Mouse (Mus musculus): ENCODE results near the gene Rad9b. TPM values are rescaled to one million over a fixed set of nuclear protein-coding genes. Genes with fewer than 3 reads are reported as not detected.

The Rad9b gene
- polyA plus RNA-seq, 1 experiment from 2014 or later: 13.1 TPM

DNA sequence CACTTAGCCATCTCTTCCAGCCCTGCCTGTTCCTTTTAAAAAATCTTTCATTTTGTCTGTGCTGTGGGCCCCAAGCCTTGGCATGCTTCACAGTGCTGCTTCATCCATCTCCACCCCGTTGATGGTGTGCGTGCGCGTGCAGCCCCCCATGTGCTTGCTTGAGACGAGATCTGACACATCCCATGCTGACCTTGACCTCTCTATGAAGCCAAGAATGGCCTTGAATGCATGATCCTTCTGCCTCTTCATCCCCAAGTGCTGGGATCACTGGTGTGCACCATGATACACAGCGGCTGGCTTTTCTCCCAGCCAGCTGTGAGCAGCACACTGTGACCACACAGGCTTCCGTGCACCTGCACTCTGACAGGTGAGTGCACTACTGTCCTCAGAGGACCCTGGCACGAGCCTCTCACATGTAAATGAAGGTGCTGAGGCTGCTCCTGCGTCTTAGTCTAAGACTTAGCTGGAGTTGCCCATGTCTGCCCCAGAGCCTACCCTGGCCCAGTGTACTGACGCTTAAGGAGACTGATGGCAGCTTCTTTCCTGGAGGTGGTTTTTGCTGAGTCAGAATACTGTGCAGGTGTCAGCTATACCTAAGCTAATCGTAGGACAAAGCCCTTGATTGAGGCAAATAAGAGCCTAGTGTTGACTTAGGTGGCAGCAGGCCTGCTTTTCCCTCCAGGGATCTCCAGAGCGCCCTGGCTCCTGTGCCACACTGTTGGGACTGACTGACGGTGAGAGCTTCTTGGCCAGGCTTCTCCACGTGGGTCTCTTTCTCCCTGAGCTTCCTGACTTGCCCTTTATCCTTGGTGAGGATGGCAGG, 58.7 kb downstream of the Rad9b start:
- no peaks in the 10 kb centered on the region for H3K9me3 ChIP-seq (replicated peaks; ENCODE audit: control insufficient read depth, low read length)
- ATAC-seq (no peak), DNase-seq (ENCODE audit: low spot score) (no peak)
- WGBS: 77% methylated on average over 14 of the region's 14 CpGs
- H3K4me2 ChIP-seq (ENCODE audit: low read length): no peak overlapping the region
- peaks cover 8% of the 10 kb centered on the region; the same call in 1 of the 2 replicates for H3K4me1 ChIP-seq (ENCODE audit: control insufficient read depth, insufficient read depth, low read length)
- no peak overlapping the region for H3K4me3 ChIP-seq (ENCODE audit: low read depth, low read length)
- no peak overlapping the region for H3K27ac ChIP-seq (ENCODE audit: low read depth, low read length)
- no peak overlapping the region for H3K9ac ChIP-seq (ENCODE audit: low read length)
- no peaks in the 10 kb centered on the region for H3K27me3 ChIP-seq (replicated peaks; ENCODE audit: control insufficient read depth, insufficient read depth, low read length)
- H3K36me3 ChIP-seq (ENCODE audit: control insufficient read depth, insufficient read depth, low read length): no peaks in the 10 kb centered on the region

DNA sequence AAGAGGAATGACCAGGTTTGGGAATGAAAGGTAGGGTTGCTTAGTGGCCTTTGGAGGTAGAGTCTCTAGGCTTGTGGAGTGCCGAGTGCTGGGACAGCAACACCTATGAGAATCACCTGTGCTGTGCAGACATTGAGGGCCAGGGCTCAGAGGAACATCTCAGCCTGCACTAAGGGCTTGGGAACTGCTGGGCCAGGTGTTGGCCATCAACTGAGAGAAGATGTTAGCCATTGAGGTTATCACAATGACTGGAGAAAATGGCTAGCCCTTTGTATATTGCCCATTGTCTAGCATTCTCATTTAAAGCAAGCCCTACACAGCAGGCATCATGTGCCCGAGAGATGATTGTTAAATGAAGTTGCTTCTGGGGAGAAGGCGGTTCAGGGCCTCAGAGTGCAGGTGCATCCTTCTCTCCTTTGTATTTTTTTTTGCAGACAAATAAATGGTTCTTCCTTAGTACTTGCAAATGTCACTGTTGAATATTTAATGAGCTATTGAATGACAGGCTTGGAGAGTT, 59.8 kb downstream of the Rad9b start:
- Histone ChIP-seq H3K27me3 (replicated peaks; ENCODE audit: control insufficient read depth, insufficient read depth, low read length) (no peaks in the 10 kb centered on the region), H3K4me2 (ENCODE audit: low read length) (no peak overlapping the region), H3K4me3 (ENCODE audit: low read depth, low read length) (no peak overlapping the region), H3K9me3 (replicated peaks; ENCODE audit: control insufficient read depth, low read length) (no peaks in the 10 kb centered on the region), H3K27ac (ENCODE audit: low read depth, low read length) (peak overlapping the region; percentile 40; the same call in 1 of the 2 replicates), H3K9ac (ENCODE audit: low read length) (no peak overlapping the region), H3K36me3 (ENCODE audit: control insufficient read depth, insufficient read depth, low read length) (no peaks in the 10 kb centered on the region), H3K4me1 (ENCODE audit: control insufficient read depth, insufficient read depth, low read length) (peaks cover 8% of the 10 kb centered on the region; the same call in 1 of the 2 replicates)
- ATAC-seq: no peak
- DNase-seq (ENCODE audit: low spot score): no peak
- WGBS: 48% methylated on average over 3 of the region's 3 CpGs

DNA sequence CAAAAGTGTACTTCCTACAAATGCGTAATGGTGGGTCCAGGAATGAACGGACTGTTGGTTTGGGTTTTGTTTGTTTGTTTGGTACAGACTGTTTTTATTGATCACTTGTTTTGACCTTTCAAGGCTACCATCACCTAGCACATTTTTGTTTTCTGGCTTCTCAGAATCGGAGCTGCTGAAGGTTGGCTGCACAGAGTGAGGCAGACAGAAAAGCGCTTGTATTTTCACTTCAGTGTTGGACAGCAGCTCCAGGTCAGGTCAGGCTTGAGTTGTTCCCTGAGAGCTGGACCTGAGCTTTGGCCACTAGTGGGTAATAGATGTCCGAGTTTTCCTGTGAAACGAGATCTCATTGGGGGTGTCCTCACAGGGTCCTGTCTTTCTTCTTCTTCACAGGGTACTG, 60.9 kb downstream of the Rad9b start:
- Histone ChIP-seq H3K27me3 (replicated peaks; ENCODE audit: control insufficient read depth, insufficient read depth, low read length) (no peaks in the 10 kb centered on the region), H3K4me1 (ENCODE audit: control insufficient read depth, insufficient read depth, low read length) (peaks cover 8% of the 10 kb centered on the region; the same call in 1 of the 2 replicates), H3K9ac (ENCODE audit: low read length) (no peak overlapping the region), H3K4me3 (ENCODE audit: low read depth, low read length) (no peak overlapping the region), H3K9me3 (replicated peaks; ENCODE audit: control insufficient read depth, low read length) (no peaks in the 10 kb centered on the region), H3K4me2 (ENCODE audit: low read length) (no peak overlapping the region), H3K36me3 (ENCODE audit: control insufficient read depth, insufficient read depth, low read length) (peaks cover 2% of the 10 kb centered on the region; the same call in 1 of the 2 replicates), H3K27ac (ENCODE audit: low read depth, low read length) (no peak overlapping the region)
- ATAC-seq: no peak
- 85% methylated on average over 6 of the region's 6 CpGs for WGBS
- no peak for DNase-seq (ENCODE audit: low spot score)

DNA sequence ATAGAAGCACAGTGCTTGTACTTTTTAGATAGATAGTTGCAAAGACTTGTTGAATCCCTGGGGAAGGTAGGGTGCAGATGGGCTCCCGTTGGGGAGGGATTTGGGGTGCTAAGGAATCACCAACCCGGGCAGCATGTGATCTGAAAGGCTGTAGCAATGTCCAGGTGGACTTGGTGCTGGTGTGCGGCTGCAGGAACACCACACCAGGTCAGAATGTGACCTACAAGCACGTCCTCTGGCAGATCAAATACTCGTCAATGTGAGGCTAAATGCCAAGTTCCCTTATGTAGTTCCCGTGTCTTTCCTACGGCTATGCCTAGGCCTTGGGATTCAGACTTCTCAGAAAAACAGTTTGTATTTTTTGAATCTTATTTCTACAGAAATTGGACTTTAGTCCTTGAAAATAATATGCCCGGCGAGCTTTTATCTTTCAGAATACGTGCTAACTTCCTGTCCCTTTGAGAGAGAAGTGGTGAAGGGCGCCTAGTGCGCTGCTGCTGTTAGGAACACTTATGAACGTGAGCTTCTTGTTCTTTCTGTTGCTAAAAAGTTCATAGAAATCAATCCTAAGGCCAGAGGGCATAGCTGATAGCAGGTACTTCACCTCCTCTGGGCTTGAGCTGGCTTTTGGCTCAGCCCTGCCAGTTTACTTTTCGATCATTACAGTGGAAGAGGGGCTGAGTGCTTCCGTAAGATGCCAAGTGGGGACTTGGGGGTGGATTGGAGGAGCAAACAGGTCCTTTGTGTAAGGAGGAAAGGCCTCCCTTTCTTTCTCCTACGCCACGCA, 62.3 kb downstream of the Rad9b start:
- Histone ChIP-seq H3K27ac (ENCODE audit: low read depth, low read length) (no peak overlapping the region), H3K4me1 (ENCODE audit: control insufficient read depth, insufficient read depth, low read length) (peaks cover 8% of the 10 kb centered on the region; the same call in 1 of the 2 replicates), H3K4me2 (ENCODE audit: low read length) (no peak overlapping the region), H3K27me3 (replicated peaks; ENCODE audit: control insufficient read depth, insufficient read depth, low read length) (no peaks in the 10 kb centered on the region), H3K9ac (ENCODE audit: low read length) (no peak overlapping the region), H3K4me3 (ENCODE audit: low read depth, low read length) (no peak overlapping the region), H3K36me3 (ENCODE audit: control insufficient read depth, insufficient read depth, low read length) (peaks cover 7% of the 10 kb centered on the region; the same call in 1 of the 2 replicates), H3K9me3 (replicated peaks; ENCODE audit: control insufficient read depth, low read length) (no peaks in the 10 kb centered on the region)
- ATAC-seq: no peak
- 73% methylated on average over 17 of the region's 17 CpGs for WGBS
- DNase-seq (ENCODE audit: low spot score): no peak

DNA sequence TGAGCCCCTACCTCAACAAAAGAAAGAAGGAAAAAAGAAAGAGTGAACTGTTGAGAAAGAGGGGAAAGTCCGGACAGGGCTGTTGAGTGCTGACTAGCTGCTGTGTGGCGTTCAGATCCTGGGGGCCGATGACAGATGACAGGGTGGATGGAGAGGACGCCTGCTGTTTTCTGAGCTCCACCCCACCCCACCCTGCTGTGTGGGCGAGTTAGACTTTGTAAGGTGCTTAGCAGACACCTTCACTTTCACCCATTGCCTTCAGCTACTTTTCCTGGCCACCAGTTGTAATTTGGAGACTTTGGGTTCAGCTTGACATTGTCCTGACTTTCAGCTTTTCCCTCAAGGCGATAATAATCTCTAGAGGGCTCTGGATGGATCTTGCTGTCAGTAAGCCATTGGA, 62.9 kb downstream of the Rad9b start:
- no peak overlapping the region for H3K4me3 ChIP-seq (ENCODE audit: low read depth, low read length)
- WGBS: 67% methylated on average over 6 of the region's 6 CpGs
- no peaks in the 10 kb centered on the region for H3K27me3 ChIP-seq (replicated peaks; ENCODE audit: control insufficient read depth, insufficient read depth, low read length)
- peaks cover 10% of the 10 kb centered on the region; the same call in 1 of the 2 replicates for H3K4me1 ChIP-seq (ENCODE audit: control insufficient read depth, insufficient read depth, low read length)
- ATAC-seq (no peak), DNase-seq (ENCODE audit: low spot score) (no peak)
- H3K9ac ChIP-seq (ENCODE audit: low read length): no peak overlapping the region
- H3K27ac ChIP-seq (ENCODE audit: low read depth, low read length): no peak overlapping the region
- peaks cover 7% of the 10 kb centered on the region; the same call in 1 of the 2 replicates for H3K36me3 ChIP-seq (ENCODE audit: control insufficient read depth, insufficient read depth, low read length)
- no peaks in the 10 kb centered on the region for H3K9me3 ChIP-seq (replicated peaks; ENCODE audit: control insufficient read depth, low read length)
- H3K4me2 ChIP-seq (ENCODE audit: low read length): no peak overlapping the region

DNA sequence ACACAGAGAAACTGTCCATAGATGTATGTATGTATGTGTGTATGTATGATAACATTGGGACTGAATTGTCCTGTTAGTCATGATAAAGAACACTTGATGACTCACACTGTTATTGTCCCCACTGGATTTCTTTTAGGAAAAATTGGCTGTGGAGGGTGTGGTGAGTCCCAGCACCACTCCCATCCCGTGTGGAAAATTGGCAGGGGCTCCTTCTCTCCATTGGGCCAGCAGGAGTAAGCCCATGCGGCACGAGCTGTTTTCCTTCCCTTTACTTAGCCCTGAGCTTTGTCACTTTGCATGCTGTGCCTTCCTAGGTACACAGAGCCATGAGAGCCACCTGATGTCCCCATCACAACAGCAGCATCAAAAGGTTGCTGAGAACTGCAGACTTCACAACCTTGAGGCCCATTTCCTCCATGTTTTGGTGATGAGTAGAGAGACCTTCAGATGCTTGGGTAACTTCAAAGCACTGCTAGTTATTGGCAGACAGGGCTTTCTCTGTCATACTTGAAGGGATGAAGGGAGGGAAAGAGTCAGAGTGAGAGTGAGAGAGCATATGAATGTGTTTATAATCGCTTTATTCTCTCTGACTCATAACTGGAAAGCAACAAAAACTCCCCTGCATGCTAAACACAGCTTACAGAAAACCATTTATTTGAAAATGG, 65.8 kb downstream of the Rad9b start:
- 93% methylated on average over 4 of the region's 4 CpGs for WGBS
- no peak overlapping the region for H3K4me3 ChIP-seq (ENCODE audit: low read depth, low read length)

DNA sequence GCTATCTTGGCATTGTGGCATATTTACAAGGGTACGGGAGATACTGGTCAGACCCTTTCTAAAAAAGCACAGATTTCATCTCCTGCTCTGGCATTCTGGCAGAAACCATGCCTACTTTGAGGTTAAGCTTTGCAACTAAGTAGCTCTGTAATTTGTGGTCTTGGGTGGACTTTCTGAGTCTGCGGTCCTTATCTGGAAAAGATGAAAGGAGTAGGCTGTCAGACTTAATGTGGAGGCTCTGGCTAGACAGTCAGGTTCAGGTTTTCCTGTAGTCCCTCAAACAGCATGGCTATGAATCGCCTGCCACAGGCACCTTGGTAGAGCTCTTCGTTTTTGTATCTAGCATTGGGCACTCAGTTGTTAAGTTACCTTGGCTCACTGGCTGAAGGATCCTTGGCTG, 67.0 kb downstream of the Rad9b start:
- no peak overlapping the region for H3K9ac ChIP-seq (ENCODE audit: low read length)
- no peaks in the 10 kb centered on the region for H3K9me3 ChIP-seq (replicated peaks; ENCODE audit: control insufficient read depth, low read length)
- H3K27me3 ChIP-seq (replicated peaks; ENCODE audit: control insufficient read depth, insufficient read depth, low read length): no peaks in the 10 kb centered on the region
- H3K4me3 ChIP-seq (ENCODE audit: low read depth, low read length): no peak overlapping the region
- DNase-seq (ENCODE audit: low spot score): no peak
- WGBS: 94% methylated on average over 4 of the region's 4 CpGs
- peaks cover 7% of the 10 kb centered on the region; the same call in 1 of the 2 replicates for H3K36me3 ChIP-seq (ENCODE audit: control insufficient read depth, insufficient read depth, low read length)
- no peak for ATAC-seq
- no peak overlapping the region for H3K27ac ChIP-seq (ENCODE audit: low read depth, low read length)
- H3K4me2 ChIP-seq (ENCODE audit: low read length): no peak overlapping the region
- H3K4me1 ChIP-seq (ENCODE audit: control insufficient read depth, insufficient read depth, low read length): peaks cover 9% of the 10 kb centered on the region

More for the DNA sequence above, 65.8 kb downstream of the Rad9b start:
- peaks cover 9% of the 10 kb centered on the region for H3K4me1 ChIP-seq (ENCODE audit: control insufficient read depth, insufficient read depth, low read length)
- H3K4me2 ChIP-seq (ENCODE audit: low read length): no peak overlapping the region
- no peaks in the 10 kb centered on the region for H3K9me3 ChIP-seq (replicated peaks; ENCODE audit: control insufficient read depth, low read length)
- ATAC-seq: no peak
- H3K27ac ChIP-seq (ENCODE audit: low read depth, low read length): no peak overlapping the region
- H3K9ac ChIP-seq (ENCODE audit: low read length): no peak overlapping the region
- no peaks in the 10 kb centered on the region for H3K27me3 ChIP-seq (replicated peaks; ENCODE audit: control insufficient read depth, insufficient read depth, low read length)
- DNase-seq (ENCODE audit: low spot score): no peak
- peaks cover 7% of the 10 kb centered on the region; the same call in 1 of the 2 replicates for H3K36me3 ChIP-seq (ENCODE audit: control insufficient read depth, insufficient read depth, low read length)

DNA sequence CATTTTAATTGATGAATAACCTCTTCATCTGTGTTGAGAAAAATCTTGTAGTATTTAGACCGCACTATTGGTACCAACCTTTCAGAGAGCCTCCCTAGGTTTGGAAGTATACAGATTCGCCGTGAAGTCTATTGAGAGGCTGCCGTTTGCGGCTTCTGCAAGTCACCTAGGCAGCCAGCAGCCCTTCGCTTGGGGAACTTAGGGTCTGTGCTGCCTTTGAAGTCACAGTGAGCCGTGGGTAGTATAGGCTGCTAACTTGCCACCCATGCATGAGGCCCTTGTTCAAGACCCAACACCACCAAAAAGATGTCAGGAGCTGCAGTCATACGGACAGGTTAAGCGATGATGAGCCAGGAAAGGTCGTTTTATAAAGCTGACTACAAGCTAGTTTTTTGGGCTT, 67.8 kb downstream of the Rad9b start:
- Histone ChIP-seq H3K9ac (ENCODE audit: low read length) (no peak overlapping the region), H3K4me2 (ENCODE audit: low read length) (peak overlapping the region; percentile 64), H3K9me3 (replicated peaks; ENCODE audit: control insufficient read depth, low read length) (no peaks in the 10 kb centered on the region), H3K27me3 (replicated peaks; ENCODE audit: control insufficient read depth, insufficient read depth, low read length) (no peaks in the 10 kb centered on the region), H3K36me3 (ENCODE audit: control insufficient read depth, insufficient read depth, low read length) (peaks cover 7% of the 10 kb centered on the region; the same call in 1 of the 2 replicates), H3K4me1 (ENCODE audit: control insufficient read depth, insufficient read depth, low read length) (peaks cover 9% of the 10 kb centered on the region), H3K4me3 (ENCODE audit: low read depth, low read length) (0 out of 2 replicates have a peak overlapping the region, but pooled peaks have one; percentile 94), H3K27ac (ENCODE audit: low read depth, low read length) (no peak overlapping the region)
- ATAC-seq (no peak), DNase-seq (ENCODE audit: low spot score) (no peak)
- WGBS: 87% methylated on average over 10 of the region's 10 CpGs

Data from forebrain, embryonic 14.5 days (tissue).